Mouse (Mus musculus) layer of hippocampus, adult 18-20 months (tissue): Measurements from ENCODE around the gene Apoc2. TPM values are rescaled to one million over a fixed set of nuclear protein-coding genes. Genes with fewer than 3 reads are reported as not detected.

Source experiments
- DNase-seq, 2 experiments: peaks; one replicate each; pipeline ENCODE4 v3.0.0; 2022; ENCODE audit warnings: low spot score in 2 of 2
- long read RNA-seq: library from polyadenylated mRNA; stranded (forward); transcript quantifications from one replicate; pipeline ENCODE4 v2.0.0, GENCODE M21; 2021
- total RNA-seq, 2 experiments: library from RNA; stranded (reverse); gene quantifications; 2 replicates each; pipeline ENCODE4 v1.2.3; 2021

Apoc2 gene
- total RNA-seq = not detected
- long read RNA-seq = 0 reads

GRCm38 (mm10) chr7:19677872-19678271 is at the start of gene Apoc2:
Gene Apoc2 (minus strand): TSS chr7:19677941.
- DNase-seq = no peak

GRCm38 (mm10) chr7:19726541-19726940 is 48.8 kb upstream of the Apoc2 start:
- no peak for DNase-seq

- DNase-seq = no peak
Measured at GRCm38 (mm10) chr7:19724167-19724566, 46.4 kb upstream of the Apoc2 start.

GRCm38 (mm10) chr7:19722754-19723195 is 45.0 kb upstream of the Apoc2 start:
- no peak for DNase-seq

GRCm38 (mm10) chr7:19719200-19719599 is 41.5 kb upstream of the Apoc2 start:
- DNase-seq = no peak

GRCm38 (mm10) chr7:19718297-19718952 is 40.7 kb upstream of the Apoc2 start:
- no peak for DNase-seq

GRCm38 (mm10) chr7:19717346-19717745 is 39.6 kb upstream of the Apoc2 start:
- DNase-seq = no peak

- no peak for DNase-seq
Measured at GRCm38 (mm10) chr7:19716822-19717221, 39.1 kb upstream of the Apoc2 start.

GRCm38 (mm10) chr7:19716055-19716682 is 38.4 kb upstream of the Apoc2 start:
- DNase-seq = no peak

- peak; percentile 100 for DNase-seq
Measured at GRCm38 (mm10) chr7:19715239-19716054, 37.7 kb upstream of the Apoc2 start, which contains the start of gene Tomm40. Gene Tomm40 (minus strand): TSS chr7:19715438.

GRCm38 (mm10) chr7:19714836-19715235 is 37.1 kb upstream of the Apoc2 start:
- DNase-seq = no peak

- no peak for DNase-seq
Measured at GRCm38 (mm10) chr7:19713598-19713997, 35.9 kb upstream of the Apoc2 start.

- no peak for DNase-seq
Measured at GRCm38 (mm10) chr7:19713196-19713595, 35.5 kb upstream of the Apoc2 start.

- DNase-seq = no peak
Measured at GRCm38 (mm10) chr7:19712414-19712813, 34.7 kb upstream of the Apoc2 start.

- DNase-seq = no peak
Measured at GRCm38 (mm10) chr7:19710650-19711049, 32.9 kb upstream of the Apoc2 start.

- DNase-seq = no peak
Measured at GRCm38 (mm10) chr7:19705271-19705670, 27.5 kb upstream of the Apoc2 start.

GRCm38 (mm10) chr7:19704475-19704874 is 26.7 kb upstream of the Apoc2 start:
- no peak for DNase-seq

- no peak for DNase-seq
Measured at GRCm38 (mm10) chr7:19702859-19703555, 25.3 kb upstream of the Apoc2 start.

GRCm38 (mm10) chr7:19701069-19701761 is 23.5 kb upstream of the Apoc2 start:
- DNase-seq = peak in 1 of 2 experiments; percentile 73

GRCm38 (mm10) chr7:19700299-19701068 is 22.7 kb upstream of the Apoc2 start:
- DNase-seq = no peak
